Mouse (Mus musculus): ENCODE measurements around the gene Flvcr2.

The Flvcr2 gene

GRCm38 (mm10) chr12:85729945-85730290 lies 16.4 kb upstream of the Flvcr2 start:
- no peak for DNase-seq (ENCODE audit: low spot score)

GRCm38 (mm10) chr12:85736203-85736602 lies 10.1 kb upstream of the Flvcr2 start:
- no peak for DNase-seq (ENCODE audit: low spot score)

- no peak for DNase-seq (ENCODE audit: low spot score)
Measured at GRCm38 (mm10) chr12:85736960-85737359, 9.4 kb upstream of the Flvcr2 start.

- no peak for DNase-seq (ENCODE audit: low spot score)
Measured at GRCm38 (mm10) chr12:85746696-85747219, 419 bp downstream of the Flvcr2 start.

GRCm38 (mm10) chr12:85747343-85747742 lies 1.0 kb downstream of the Flvcr2 start:
- no peak for DNase-seq (ENCODE audit: low spot score)

- no peak for DNase-seq (ENCODE audit: low spot score)
Measured at GRCm38 (mm10) chr12:85749861-85750260, 3.5 kb downstream of the Flvcr2 start.

- DNase-seq (ENCODE audit: low spot score) = no peak
Measured at GRCm38 (mm10) chr12:85752116-85752515, 5.8 kb downstream of the Flvcr2 start.

- DNase-seq (ENCODE audit: low spot score) = no peak
Measured at GRCm38 (mm10) chr12:85753223-85753622, 6.9 kb downstream of the Flvcr2 start.

GRCm38 (mm10) chr12:85754611-85755265 lies 8.4 kb downstream of the Flvcr2 start:
- no peak for DNase-seq (ENCODE audit: low spot score)

GRCm38 (mm10) chr12:85756455-85756854 lies 10.1 kb downstream of the Flvcr2 start:
- no peak for DNase-seq (ENCODE audit: low spot score)

GRCm38 (mm10) chr12:85757074-85757473 lies 10.7 kb downstream of the Flvcr2 start:
- no peak for DNase-seq (ENCODE audit: low spot score)

GRCm38 (mm10) chr12:85758741-85759140 lies 12.4 kb downstream of the Flvcr2 start:
- no peak for DNase-seq (ENCODE audit: low spot score)

GRCm38 (mm10) chr12:85761471-85761870 lies 15.1 kb downstream of the Flvcr2 start:
- DNase-seq (ENCODE audit: low spot score) = no peak

GRCm38 (mm10) chr12:85764686-85765085 lies 18.3 kb downstream of the Flvcr2 start:
- DNase-seq (ENCODE audit: low spot score) = no peak

GRCm38 (mm10) chr12:85766287-85766686 lies 19.9 kb downstream of the Flvcr2 start:
- no peak for DNase-seq (ENCODE audit: low spot score)

GRCm38 (mm10) chr12:85767750-85768149 lies 21.4 kb downstream of the Flvcr2 start:
- DNase-seq (ENCODE audit: low spot score) = no peak

GRCm38 (mm10) chr12:85771356-85771755 lies 25.0 kb downstream of the Flvcr2 start:
- no peak for DNase-seq (ENCODE audit: low spot score)

- no peak for DNase-seq (ENCODE audit: low spot score)
Measured at GRCm38 (mm10) chr12:85778962-85779361, 32.6 kb downstream of the Flvcr2 start.

- no peak for DNase-seq (ENCODE audit: low spot score)
Measured at GRCm38 (mm10) chr12:85779707-85780106, 33.4 kb downstream of the Flvcr2 start.

- DNase-seq (ENCODE audit: low spot score) = no peak
Measured at GRCm38 (mm10) chr12:85781606-85782005, 35.3 kb downstream of the Flvcr2 start.

- no peak for DNase-seq (ENCODE audit: low spot score)
Measured at GRCm38 (mm10) chr12:85784916-85785815, 38.8 kb downstream of the Flvcr2 start.

GRCm38 (mm10) chr12:85792158-85792557 lies 45.8 kb downstream of the Flvcr2 start:
- no peak for DNase-seq (ENCODE audit: low spot score)

- DNase-seq (ENCODE audit: low spot score) = no peak
Measured at GRCm38 (mm10) chr12:85792821-85793346, 46.5 kb downstream of the Flvcr2 start.
